Mouse (Mus musculus) heart, postnatal 4 days (tissue): Measurements from ENCODE around the gene Dennd4c. TPM values are rescaled to one million over a fixed set of nuclear protein-coding genes. Genes with fewer than 3 reads are reported as not detected.
"Not testable (repeated sequence)": the region's sequence is repeated elsewhere in the genome, so short reads cannot be mapped to it uniquely, and the experiment has no call there.

Experiments used
- DNase-seq: peaks from one replicate; pipeline ENCODE4 v3.0.0; 2021
- total RNA-seq, 2 experiments: library from RNA; stranded (reverse); gene quantifications; 2 replicates each; pipeline ENCODE4 v1.2.3; 2021

Dennd4c gene
- total RNA-seq, 2 experiments from 2014 or later = 26.2 to 33.0 TPM

- peak; percentile 15 for DNase-seq
Observed at GRCm38 (mm10) chr4:86810604-86811003, 62.2 kb downstream of the Dennd4c start.

- DNase-seq = no peak
Observed at GRCm38 (mm10) chr4:86814850-86815249, 66.5 kb downstream of the Dennd4c start.

DNA sequence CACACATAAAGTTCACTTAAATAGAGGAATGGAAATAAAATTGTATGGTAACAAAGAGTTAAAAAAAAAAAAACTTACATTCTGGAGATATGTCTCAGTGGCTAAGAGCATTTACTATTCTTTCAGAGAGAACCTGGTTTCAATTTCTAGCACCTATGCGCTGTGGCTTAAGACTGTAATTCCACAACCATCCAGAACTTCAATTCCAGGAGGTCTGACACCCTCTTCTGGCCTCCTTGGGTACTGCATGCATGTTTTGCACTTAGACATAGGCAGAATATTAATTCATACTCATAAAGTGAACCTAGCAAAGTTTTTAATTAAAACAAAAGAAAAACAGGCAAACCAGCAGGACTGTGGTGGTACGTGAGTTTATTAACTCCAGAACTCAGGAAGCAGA, 74.8 kb downstream of the Dennd4c start:
- peak; percentile 72 for DNase-seq

GRCm38 (mm10) chr4:86825143-86825542, 76.8 kb downstream of the Dennd4c start:
- no peak for DNase-seq

- no peak for DNase-seq
Observed at GRCm38 (mm10) chr4:86831896-86832295, 83.5 kb downstream of the Dennd4c start.

DNA sequence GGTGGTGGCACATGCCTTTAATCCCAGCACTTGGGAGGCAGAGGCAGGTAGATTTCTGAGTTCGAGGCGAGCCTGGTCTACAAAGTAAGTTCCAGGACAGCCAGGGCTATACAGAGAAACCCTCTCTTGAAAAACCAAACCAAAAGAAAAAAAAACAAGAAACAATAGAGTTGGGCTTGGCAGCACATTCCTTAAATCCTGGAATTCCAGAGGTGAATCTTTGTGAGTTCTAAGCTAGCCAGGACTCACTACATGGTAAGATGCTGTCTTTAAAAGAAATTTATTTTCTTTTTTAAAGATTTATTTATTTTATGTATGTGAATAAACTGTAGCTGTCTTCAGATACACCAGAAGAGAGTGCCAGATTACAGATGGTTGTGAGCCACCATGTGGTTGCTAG, 92.8 kb downstream of the Dennd4c start:
- DNase-seq = not testable (repeated sequence)

DNA sequence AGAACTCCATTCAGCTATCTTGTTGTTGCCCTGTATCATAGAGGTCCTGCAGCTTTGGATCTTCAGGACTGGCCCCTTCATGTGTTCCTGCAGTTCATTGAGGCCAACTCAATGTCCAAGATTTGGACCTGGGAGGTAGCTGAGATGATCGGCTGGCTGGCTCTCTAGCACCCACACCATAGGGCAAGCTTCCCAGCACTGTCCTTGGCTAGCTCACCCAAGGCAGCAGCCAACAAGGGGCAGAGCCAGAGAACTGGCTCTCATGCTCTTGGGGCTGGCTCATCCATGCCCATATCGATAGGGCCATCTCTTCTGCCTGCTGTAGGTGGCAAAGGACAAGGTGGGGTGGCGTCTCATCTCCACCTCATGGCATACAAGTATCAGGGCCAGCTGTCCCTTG, 97.0 kb downstream of the Dennd4c start:
- no peak for DNase-seq

DNA sequence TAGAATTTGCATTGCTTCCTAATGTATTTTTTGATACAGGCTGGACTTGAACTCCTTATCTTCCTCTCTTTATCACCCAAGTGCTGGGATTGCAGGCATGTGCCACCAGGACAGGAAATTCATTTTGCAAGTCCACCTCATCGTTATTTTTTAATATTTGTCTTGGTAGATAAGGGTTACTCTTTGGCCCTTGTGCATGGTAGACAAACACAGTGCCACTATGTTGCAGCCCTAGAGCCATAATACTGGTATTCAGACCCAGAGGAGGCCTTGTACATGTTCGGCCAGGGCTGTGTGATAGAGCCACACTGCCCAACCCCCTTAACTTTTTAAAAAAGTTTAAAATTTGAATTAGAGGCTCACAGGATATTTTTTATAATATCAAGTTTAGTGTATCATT, 98.9 kb downstream of the Dennd4c start:
- no peak for DNase-seq

GRCm38 (mm10) chr4:86851331-86851730, 103.0 kb downstream of the Dennd4c start:
- DNase-seq = no peak

- DNase-seq = no peak
Observed at GRCm38 (mm10) chr4:86852018-86852417, 103.7 kb downstream of the Dennd4c start.

- no peak for DNase-seq
Observed at GRCm38 (mm10) chr4:86852813-86853590, 104.6 kb downstream of the Dennd4c start.

- no peak for DNase-seq
Observed at GRCm38 (mm10) chr4:86856304-86857112, 108.2 kb downstream of the Dennd4c start.

DNA sequence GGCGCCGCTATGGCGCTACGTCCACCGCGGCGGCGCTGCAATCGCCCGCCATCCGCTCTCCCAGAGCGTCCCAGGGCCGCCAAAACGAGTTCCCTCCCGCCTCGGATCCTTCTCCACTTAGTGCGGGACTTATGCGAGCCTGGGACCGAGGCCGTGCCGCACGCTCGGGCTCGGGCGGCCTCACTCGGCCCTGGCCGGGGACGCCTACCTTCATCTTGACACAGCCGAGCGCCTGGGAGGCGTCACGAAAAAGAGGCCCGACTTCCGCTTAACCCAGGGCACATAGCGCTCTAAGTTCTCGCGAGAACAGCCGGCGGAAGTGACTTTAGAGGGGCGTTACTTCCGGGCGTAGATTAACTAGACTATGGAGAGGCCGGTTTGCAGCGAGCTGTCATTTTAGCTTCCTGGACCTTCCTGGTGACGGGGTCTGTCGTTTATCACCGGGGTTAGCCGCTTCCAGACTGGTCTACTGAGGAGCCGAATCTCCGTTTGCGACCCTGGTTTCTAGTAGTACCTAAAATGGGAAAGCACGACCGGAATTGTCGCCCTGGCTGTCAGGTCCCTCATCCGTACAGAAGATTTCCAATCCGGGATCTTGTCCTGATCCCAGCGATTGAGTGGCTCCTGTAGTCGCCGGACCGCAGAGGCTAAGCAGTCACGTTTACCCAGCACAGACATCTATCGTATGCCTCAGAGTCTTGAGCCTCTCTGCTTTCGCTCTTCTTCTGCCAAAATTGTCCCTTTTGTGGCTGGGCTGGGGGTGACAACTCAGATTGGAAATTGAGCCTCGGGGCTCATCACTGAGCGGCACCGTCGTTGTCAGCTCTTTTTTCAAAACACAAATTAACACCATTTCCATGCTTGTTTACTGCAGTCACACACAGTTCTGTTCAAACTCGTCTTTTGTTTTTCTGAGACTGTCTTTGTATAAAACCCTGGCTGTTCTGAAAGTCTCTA, 109.0 kb downstream of the Dennd4c start, which contains the start of gene Rps6:
Rps6 (minus strand) TSS at position 300 of the 957 bp plus-strand sequence.
- peak; percentile 96 for DNase-seq

DNA sequence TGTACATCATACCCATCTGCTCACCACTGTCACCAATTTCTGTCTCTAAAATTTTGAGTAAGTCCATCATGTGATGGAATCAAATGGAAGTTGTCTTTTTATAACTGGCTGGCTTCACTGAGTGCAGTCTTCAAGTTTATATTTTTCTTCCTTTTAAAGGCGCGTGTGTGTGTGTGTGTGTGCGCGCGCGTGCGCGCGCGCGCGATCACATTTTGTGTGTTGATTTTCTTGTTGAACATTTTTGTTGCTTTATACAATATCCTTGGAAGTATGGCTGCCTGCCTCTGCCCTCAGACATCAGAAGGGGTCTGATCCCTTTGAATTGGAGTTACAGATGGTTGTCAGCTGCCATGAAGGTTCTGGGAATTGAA, 109.7 kb downstream of the Dennd4c start:
- DNase-seq = no peak

GRCm38 (mm10) chr4:86864087-86864486, 115.7 kb downstream of the Dennd4c start:
- DNase-seq = no peak

DNA sequence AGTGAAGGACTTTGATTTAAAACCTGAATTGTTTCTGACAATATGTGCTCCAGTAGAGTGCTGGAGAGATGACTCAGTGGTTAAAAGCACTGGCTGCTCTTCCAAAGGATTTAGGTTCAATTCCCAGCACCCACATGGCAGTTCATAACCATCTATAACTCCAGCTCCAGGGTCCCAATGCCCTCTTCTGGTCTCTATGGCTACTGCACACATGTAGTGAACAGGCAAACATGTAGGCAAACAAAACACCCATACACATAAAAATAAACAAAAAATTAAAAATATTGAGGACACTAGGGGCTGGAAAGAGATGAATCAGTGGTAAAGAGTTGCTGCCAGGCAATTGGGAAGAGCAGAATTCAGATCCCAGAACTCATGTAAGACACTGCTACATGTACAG, 123.6 kb downstream of the Dennd4c start:
- no peak for DNase-seq

- no peak for DNase-seq
Observed at GRCm38 (mm10) chr4:86873072-86873471, 124.7 kb downstream of the Dennd4c start.

DNA sequence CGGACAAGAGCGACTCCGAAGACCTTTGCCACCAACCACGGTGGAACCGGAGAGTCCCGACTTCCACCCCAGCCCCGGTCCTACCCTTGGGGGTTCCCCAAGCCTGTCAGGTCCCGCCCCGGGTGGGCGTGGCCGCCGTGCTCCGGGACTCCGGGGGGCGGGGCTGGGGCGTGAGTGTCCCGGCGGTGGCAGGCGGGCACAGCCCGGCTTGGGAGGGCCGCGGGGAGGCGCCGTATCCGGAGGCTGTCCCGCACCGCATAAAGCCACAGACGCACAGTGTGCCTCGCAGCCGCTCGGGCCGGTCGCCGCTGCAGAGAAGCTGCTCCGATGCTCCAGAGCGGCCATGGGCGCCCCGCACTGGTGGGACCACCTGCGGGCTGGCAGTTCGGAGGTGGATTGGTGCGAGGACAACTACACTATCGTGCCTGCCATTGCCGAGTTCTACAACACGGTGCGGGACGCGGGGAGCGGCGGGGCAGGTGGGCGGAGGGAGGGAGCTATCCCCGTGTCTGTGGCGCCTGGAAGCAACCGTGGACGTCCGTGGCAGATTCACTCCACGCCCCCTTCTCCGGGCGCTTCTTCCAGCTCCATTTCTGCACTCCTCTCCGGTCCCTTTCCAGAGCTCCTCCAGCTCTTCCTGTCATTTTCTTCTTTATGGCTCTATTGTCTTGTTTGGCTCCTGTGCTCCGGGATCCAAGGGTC, 125.9 kb downstream of the Dennd4c start, which contains the start of gene Acer2:
Acer2 (plus strand) TSS at position 251 of the 702 bp plus-strand sequence.
- peak; percentile 95 for DNase-seq

DNA sequence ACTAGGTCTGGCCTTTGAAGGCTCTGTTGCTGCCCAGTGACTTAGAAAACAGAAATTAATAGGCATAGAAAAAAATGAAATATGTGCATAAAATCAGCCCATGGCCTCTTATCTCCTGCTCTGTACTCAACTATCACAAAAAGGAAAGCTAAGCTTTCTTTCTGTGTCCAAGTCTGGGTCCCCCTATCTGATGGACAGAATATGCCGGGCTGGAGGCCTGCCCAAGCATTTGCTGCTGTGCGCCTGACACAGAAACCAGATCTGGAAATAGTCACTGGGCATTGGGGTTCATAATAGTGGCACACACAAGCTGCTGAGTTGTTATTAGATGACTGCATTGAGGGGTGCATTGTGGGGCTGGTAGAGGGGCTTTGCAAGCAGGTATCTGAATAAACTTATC, 131.1 kb downstream of the Dennd4c start:
- peak; percentile 46 for DNase-seq

DNA sequence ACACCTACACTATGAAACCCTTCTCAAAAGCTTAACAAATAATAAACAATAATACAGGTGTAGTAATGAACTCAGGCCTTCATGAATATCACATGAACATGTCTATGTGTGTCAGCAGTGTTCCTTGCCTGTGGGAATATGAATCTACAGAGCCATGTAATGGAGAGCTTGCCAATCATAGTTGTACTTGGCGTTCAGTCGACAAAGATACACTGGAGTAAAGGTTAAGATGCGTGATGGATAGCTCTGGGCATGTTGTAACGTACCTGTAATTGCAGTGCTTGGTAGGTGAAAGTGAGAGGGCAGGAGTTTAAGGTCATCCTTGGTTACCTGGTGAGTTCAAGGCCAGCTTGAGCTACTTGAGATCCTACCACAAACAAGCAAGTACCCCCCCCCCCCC, 132.8 kb downstream of the Dennd4c start:
- no peak for DNase-seq

GRCm38 (mm10) chr4:86882413-86882812, 134.1 kb downstream of the Dennd4c start:
- no peak for DNase-seq

GRCm38 (mm10) chr4:86884945-86885344, 136.6 kb downstream of the Dennd4c start:
- peak; percentile 62 for DNase-seq
